ENCODE assay signal across 10 mouse cellular contexts in the genomic region with DNA sequence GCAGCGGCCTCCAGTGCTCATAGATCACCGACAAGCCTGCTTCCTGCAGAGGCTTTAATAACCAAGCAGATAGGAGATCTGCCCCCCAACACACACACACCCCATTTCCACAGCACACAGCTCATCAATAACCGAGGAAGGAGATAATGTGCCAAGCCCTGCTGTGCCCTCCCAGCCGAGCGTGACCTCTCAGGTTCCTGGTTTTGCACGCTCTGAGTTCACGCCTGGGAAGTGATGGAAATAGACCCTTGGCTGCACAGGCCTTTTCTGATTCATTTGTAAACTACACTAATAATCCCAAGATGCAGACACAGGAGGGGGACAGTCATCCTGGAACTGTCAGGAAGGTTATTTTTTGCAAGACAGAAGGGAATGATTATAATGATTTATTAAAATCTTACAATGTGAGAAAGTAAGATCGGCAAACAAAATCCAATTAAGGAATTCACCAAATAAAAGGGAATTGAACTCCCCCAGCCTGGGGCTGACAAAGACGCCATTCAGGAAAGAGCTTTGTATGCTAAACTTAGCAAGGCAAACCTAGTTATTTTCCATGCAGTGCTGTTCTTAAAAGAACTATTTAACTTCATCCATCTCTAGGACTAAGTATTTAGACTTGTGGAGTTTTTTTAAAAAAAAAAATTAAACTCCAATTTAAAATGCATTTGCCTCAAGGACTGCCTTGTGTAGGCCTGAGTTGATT.
DNase-seq lines count a peak whose midpoint lies in the region; ATAC-seq and TF ChIP-seq lines count a peak whose summit lies in the region.
"Had no signal": no experiment of that assay in that cellular context is flagged by ENCODE, and none has a peak within 500 bp of the region (broad histone marks: within the 10 kb centered on the region; RNA-seq: fewer than 3 reads in every experiment).

No protein-coding gene starts in this region.

- no peak for TF ChIP-seq POLR2A in CH12.LX (IDR thresholded peaks at IDR 0.05; ENCODE audit: low read depth, low read length)

- H3K4me3 ChIP-seq in heart, embryonic 12.5 days: no peak overlapping the region
- peak overlapping the region in 2 of 3 experiments; percentile 14 to 52 for H3K4me3 ChIP-seq in CH12.LX (replicated peaks in 1 of 3; ENCODE audit: low read depth in 2 of 3, low read length in 2 of 3, poor library complexity in 1 of 3)
- H3K4me3 ChIP-seq in forebrain, embryonic 12.5 days (replicated peaks): no peak overlapping the region
- no peak overlapping the region for H3K4me3 ChIP-seq in midbrain, embryonic 12.5 days

- TF ChIP-seq RAD21 in CH12.LX (IDR thresholded peaks at IDR 0.05; ENCODE audit: low read depth, low read length): no peak

- no peak overlapping the region for H3K4me2 ChIP-seq in heart, embryonic 12.5 days
- 0 out of 2 replicates have a peak overlapping the region, but pooled peaks have one; percentile 59 for H3K4me2 ChIP-seq in CH12.LX (ENCODE audit: insufficient read depth, low read depth, poor library complexity, severe bottlenecking)
- no peak overlapping the region for H3K4me2 ChIP-seq in forebrain, embryonic 12.5 days
- no peak overlapping the region for H3K4me2 ChIP-seq in midbrain, embryonic 12.5 days (replicated peaks)

- no peak for TF ChIP-seq CTCF in CH12.LX (conservative IDR thresholded peaks at IDR 0.05 in 1 of 2, IDR thresholded peaks at IDR 0.05 in 1 of 2; ENCODE audit: low read depth in 2 of 2, low read length in 2 of 2)

- 61% methylated on average over 9 of the region's 9 CpGs for WGBS in heart, embryonic 12.5 days
- WGBS in forebrain, embryonic 12.5 days: 18% methylated on average over 9 of the region's 9 CpGs
- 21% methylated on average over 9 of the region's 9 CpGs for WGBS in midbrain, embryonic 12.5 days

- H3K79me2 ChIP-seq in CH12.LX (replicated peaks; ENCODE audit: control insufficient read depth, extremely low read depth, insufficient read depth, poor library complexity, severe bottlenecking): no peaks in the 10 kb centered on the region; the same call in 1 of the 2 replicates

- DNase-seq in heart, adult 11 months: peak; percentile 61
- no peak for DNase-seq in CH12.LX (ENCODE audit: extremely low read depth)
- no peak for DNase-seq in adrenal gland, postnatal 4 days (ENCODE audit: low spot score in 2 of 2)
- no peak for DNase-seq in heart, adult 18-20 months
- DNase-seq: gastrocnemius, postnatal 36 days had no signal

- H3K9me3 ChIP-seq in heart, embryonic 12.5 days (replicated peaks): no peaks in the 10 kb centered on the region
- H3K9me3 ChIP-seq in CH12.LX (replicated peaks; ENCODE audit: low read length): peaks cover 7% of the 10 kb centered on the region
- no peaks in the 10 kb centered on the region for H3K9me3 ChIP-seq in forebrain, embryonic 12.5 days
- no peaks in the 10 kb centered on the region for H3K9me3 ChIP-seq in midbrain, embryonic 12.5 days

- H3K4me1 ChIP-seq in heart, embryonic 12.5 days (replicated peaks): peaks cover 63% of the 10 kb centered on the region
- peaks cover 26 to 63% of the 10 kb centered on the region in 2 experiments for H3K4me1 ChIP-seq in CH12.LX (ENCODE audit: control insufficient read depth in 1 of 2, insufficient read depth in 2 of 2)
- H3K4me1 ChIP-seq in forebrain, embryonic 12.5 days: peaks cover 35% of the 10 kb centered on the region
- H3K4me1 ChIP-seq in midbrain, embryonic 12.5 days: peaks cover 37% of the 10 kb centered on the region

- H3K27me3 ChIP-seq in heart, embryonic 12.5 days (replicated peaks): no peaks in the 10 kb centered on the region
- no peaks in the 10 kb centered on the region for H3K27me3 ChIP-seq in CH12.LX (replicated peaks)
- no peaks in the 10 kb centered on the region; the same call in 1 of the 2 replicates for H3K27me3 ChIP-seq in forebrain, embryonic 12.5 days
- H3K27me3 ChIP-seq in midbrain, embryonic 12.5 days: 0 out of 2 replicates have a peak, but pooled peaks cover 5% of the 10 kb centered on the region

- peak; percentile 45; the same call in 1 of the 2 replicates for TF ChIP-seq EP300 in CH12.LX (IDR thresholded peaks at IDR 0.05; ENCODE audit: low read length)

- no peak overlapping the region for H3K27ac ChIP-seq in heart, embryonic 12.5 days (ENCODE audit: poor library complexity, severe bottlenecking)
- no peak overlapping the region for H3K27ac ChIP-seq in CH12.LX (ENCODE audit: insufficient read depth, low read depth)
- H3K27ac ChIP-seq in forebrain, embryonic 12.5 days: peak overlapping the region; percentile 43; the same call in 1 of the 2 replicates
- peak overlapping the region; percentile 56 for H3K27ac ChIP-seq in midbrain, embryonic 12.5 days (replicated peaks)

- no peaks in the 10 kb centered on the region for H3K36me3 ChIP-seq in heart, embryonic 12.5 days
- peaks cover 0 to 25% of the 10 kb centered on the region in 2 experiments for H3K36me3 ChIP-seq in CH12.LX (replicated peaks in 1 of 2; ENCODE audit: control insufficient read depth in 1 of 2, insufficient read depth in 1 of 2, low read length in 1 of 2)
- H3K36me3 ChIP-seq in forebrain, embryonic 12.5 days (replicated peaks): no peaks in the 10 kb centered on the region
- no peaks in the 10 kb centered on the region for H3K36me3 ChIP-seq in midbrain, embryonic 12.5 days

- H3K9ac ChIP-seq in heart, embryonic 12.5 days: no peak overlapping the region
- peak overlapping the region; percentile 60 for H3K9ac ChIP-seq in CH12.LX (ENCODE audit: insufficient read depth, low read depth)
- H3K9ac ChIP-seq in forebrain, embryonic 12.5 days: no peak overlapping the region
- no peak overlapping the region for H3K9ac ChIP-seq in midbrain, embryonic 12.5 days (replicated peaks)

- dilution Hi-C loops in CH12.LX (cut with MboI; ENCODE audit: extremely low pct_ligation_motif_present, extremely low pct_unique_long_range_greater_than_20kb, low sequenced_read_pairs): no loop called here

- in situ Hi-C loops in CH12.LX (cut with MboI; ENCODE audit: low pct_ligation_motif_present, low pct_unique_long_range_greater_than_20kb, low sequenced_read_pairs): no loop called here

- no peak for ATAC-seq in heart, embryonic 12.5 days (ENCODE audit: insufficient number of reproducible peaks, low FRiP score)
- ATAC-seq in forebrain, embryonic 12.5 days (ENCODE audit: low FRiP score): peak; percentile 51; the same call in 1 of the 2 replicates
- ATAC-seq in midbrain, embryonic 12.5 days (ENCODE audit: low FRiP score, low read depth): peak; percentile 24; the same call in 1 of the 2 replicates
- no peak for ATAC-seq in cerebellum, adult (ENCODE audit: insufficient number of reproducible peaks, low FRiP score, low TSS enrichment)
- ATAC-seq: inflammation-experienced regulatory T-cells, adult 6 months had no signal

TF ChIP-seq in CH12.LX, 34 proteins besides CTCF, POLR2A, EP300 and RAD21:
- peak; percentile 37; the same call in 1 of the 2 replicates for TF ChIP-seq IRF4 (IDR thresholded peaks at IDR 0.05; ENCODE audit: low read depth, low read length)
- no peak for TF ChIP-seq TCF12 (IDR thresholded peaks at IDR 0.05; ENCODE audit: low read depth, low read length)
- 0 out of 2 replicates have a peak, but pooled peaks have one; percentile 39 for TF ChIP-seq MEF2A (IDR thresholded peaks at IDR 0.05; ENCODE audit: borderline replicate concordance, low read depth, low read length)
- TF ChIP-seq BHLHE40 (IDR thresholded peaks at IDR 0.05; ENCODE audit: low read depth, low read length): 0 out of 2 replicates have a peak, but pooled peaks have one; percentile 53

Comparison
In these comparisons a context has a peak if more than half of its experiments do, and no peak if none do; other contexts are left out.
1. ATAC-seq: peak in forebrain, embryonic 12.5 days (single experiment) and midbrain, embryonic 12.5 days (single experiment); none in heart, embryonic 12.5 days (single experiment) and cerebellum, adult (single experiment).
2. H3K27ac ChIP-seq: peak in forebrain, embryonic 12.5 days (single experiment) and midbrain, embryonic 12.5 days (single experiment); none in heart, embryonic 12.5 days (single experiment) and CH12.LX (single experiment).
3. H3K4me3 ChIP-seq: peak in CH12.LX (2 of 3); none in heart, embryonic 12.5 days (single experiment), forebrain, embryonic 12.5 days (single experiment) and midbrain, embryonic 12.5 days (single experiment).